8 mouse cellular contexts compared by ENCODE assay signal in genomic region chr6:90712486-90713480, GRCm38 (mm10).
DNase-seq lines count a peak whose midpoint lies in the region; ATAC-seq lines count a peak whose summit lies in the region.

No protein-coding gene starts in this region.

- 82% methylated on average over 8 of the region's 8 CpGs for WGBS in heart, embryonic 10.5 days
- WGBS in kidney, embryonic 15.5 days = 52% methylated on average over 8 of the region's 8 CpGs

- no peak overlapping the region for H3K9ac ChIP-seq in kidney, embryonic 15.5 days

- peak overlapping the region; percentile 19; the same call in 1 of the 2 replicates for H3K27ac ChIP-seq in heart, embryonic 10.5 days
- H3K27ac ChIP-seq in kidney, embryonic 15.5 days = peak overlapping the region; percentile 33

- H3K36me3 ChIP-seq in heart, embryonic 10.5 days = no peaks in the 10 kb centered on the region
- no peaks in the 10 kb centered on the region for H3K36me3 ChIP-seq in kidney, embryonic 15.5 days
- peaks cover 2% of the 10 kb centered on the region for H3K36me3 ChIP-seq in splenic B cell, adult 2 months (ENCODE audit: control insufficient read depth, insufficient read depth, low read length, poor library complexity, severe bottlenecking)

- DNase-seq in spleen, postnatal 36 days (ENCODE audit: low spot score in 2 of 2) = peak; percentile 37 to 53
- no peak for DNase-seq in spleen, adult 18-20 months
- DNase-seq in heart, embryonic 10.5 days (ENCODE audit: low spot score) = no peak
- peak; percentile 84 for DNase-seq in lung, postnatal 10 days
- peak; percentile 66 for DNase-seq in splenic B cell, adult 2 months (ENCODE audit: low read depth, low spot score)
- DNase-seq in frontal cortex, postnatal 10 days (ENCODE audit: low spot score in 2 of 2) = no peak
- no peak for DNase-seq in yolk sac, embryonic 10.5 days (ENCODE audit: low spot score)

- ATAC-seq in kidney, embryonic 15.5 days (replicated peaks; ENCODE audit: low FRiP score) = no peak; the same call in 1 of the 2 replicates

- H3K9me3 ChIP-seq in heart, embryonic 10.5 days = no peaks in the 10 kb centered on the region
- H3K9me3 ChIP-seq in kidney, embryonic 15.5 days (replicated peaks) = no peaks in the 10 kb centered on the region

- H3K27me3 ChIP-seq in heart, embryonic 10.5 days (ENCODE audit: insufficient read depth, poor library complexity, severe bottlenecking) = no peaks in the 10 kb centered on the region
- no peaks in the 10 kb centered on the region for H3K27me3 ChIP-seq in kidney, embryonic 15.5 days
- no peaks in the 10 kb centered on the region for H3K27me3 ChIP-seq in splenic B cell, adult 2 months (ENCODE audit: control insufficient read depth, insufficient read depth, low read length, poor library complexity, severe bottlenecking)

- peaks cover 90% of the 10 kb centered on the region for H3K4me1 ChIP-seq in heart, embryonic 10.5 days
- H3K4me1 ChIP-seq in kidney, embryonic 15.5 days = peaks cover 76% of the 10 kb centered on the region

- H3K4me3 ChIP-seq in heart, embryonic 10.5 days = no peak overlapping the region
- no peak overlapping the region for H3K4me3 ChIP-seq in kidney, embryonic 15.5 days (replicated peaks)

- H3K4me2 ChIP-seq in kidney, embryonic 15.5 days = peak overlapping the region; percentile 9; the same call in 1 of the 2 replicates

Comparison
In these comparisons a context has a peak if more than half of its experiments do, and no peak if none do; other contexts are left out.
1. DNase-seq: peak in spleen, postnatal 36 days (2 of 2), lung, postnatal 10 days (single experiment) and splenic B cell, adult 2 months (single experiment); none in spleen, adult 18-20 months (0 of 2), heart, embryonic 10.5 days (single experiment), frontal cortex, postnatal 10 days (0 of 2) and yolk sac, embryonic 10.5 days (single experiment).